Mouse (Mus musculus): ENCODE results near the gene Sdk1. TPM values are rescaled to one million over a fixed set of nuclear protein-coding genes. Genes with fewer than 3 reads are reported as not detected.

Sdk1 gene
- polyA plus RNA-seq (2012; rRNA removed) = 0.71 and 1.1 TPM in 2 replicates

DNA sequence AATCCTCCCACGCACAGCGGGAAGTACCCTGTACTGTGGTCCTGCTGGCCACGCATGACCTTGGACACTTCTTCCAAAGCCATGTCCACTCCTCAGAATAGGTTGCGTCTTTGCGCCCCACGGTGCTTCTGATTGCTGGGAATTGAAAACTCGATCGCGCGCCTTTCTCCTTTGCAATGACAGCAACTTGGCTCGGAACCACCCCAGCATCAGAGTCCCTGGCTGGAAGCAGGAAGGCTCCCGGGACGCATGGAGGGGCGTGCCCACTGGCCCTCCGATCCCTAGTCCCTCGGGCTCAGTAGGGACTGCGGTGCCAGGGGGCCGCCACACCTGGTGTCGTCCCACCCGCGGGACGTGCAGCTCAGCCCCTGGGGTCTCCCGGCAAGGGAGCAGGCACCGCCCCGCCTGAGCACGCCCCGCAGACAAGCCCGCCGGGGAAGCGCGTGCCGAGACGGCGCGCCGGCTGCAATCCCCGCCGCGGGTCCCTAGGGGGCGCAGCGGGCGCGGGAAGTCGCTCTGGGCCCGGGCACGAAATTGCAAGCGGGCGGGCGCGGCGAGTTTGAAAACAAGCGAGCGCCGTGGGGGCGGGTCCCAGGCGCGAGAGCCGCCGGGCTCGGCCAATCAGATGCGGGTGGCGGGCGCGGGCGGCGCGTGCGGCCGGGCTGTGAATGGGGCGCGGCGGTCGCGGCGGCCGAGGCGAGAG, at the start of gene Sdk1:
Gene Sdk1 (plus strand): TSS at position 650 of the 703 bp plus-strand sequence.
- peak; percentile 54 for DNase-seq (ENCODE audit: low read depth, low spot score)
- under 1% methylated on average over 76 of the region's 77 CpGs for WGBS

DNA sequence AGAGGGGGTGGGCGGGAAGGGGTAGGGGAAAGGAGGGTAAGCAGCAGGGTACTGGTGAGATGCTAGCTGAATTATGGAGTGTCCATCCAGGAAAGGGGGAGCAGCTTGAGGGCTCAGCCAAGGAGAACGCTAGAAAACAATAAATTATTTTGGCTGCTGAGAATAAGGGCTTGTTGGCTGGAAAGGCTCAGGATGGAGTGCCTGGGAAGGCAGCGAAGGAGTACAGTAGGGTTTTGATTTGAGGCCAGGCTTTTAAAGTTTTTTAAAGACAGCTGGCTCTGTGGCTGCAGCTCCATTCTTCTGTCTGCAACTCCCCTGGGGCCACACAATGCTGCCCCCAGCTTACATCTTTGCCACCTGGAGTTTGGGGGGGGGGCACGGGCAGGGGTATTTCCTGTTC, 44.0 kb upstream of the Sdk1 start:
- WGBS = 47% methylated on average over 4 of the region's 4 CpGs
- DNase-seq (ENCODE audit: low read depth, low spot score) = no peak

DNA sequence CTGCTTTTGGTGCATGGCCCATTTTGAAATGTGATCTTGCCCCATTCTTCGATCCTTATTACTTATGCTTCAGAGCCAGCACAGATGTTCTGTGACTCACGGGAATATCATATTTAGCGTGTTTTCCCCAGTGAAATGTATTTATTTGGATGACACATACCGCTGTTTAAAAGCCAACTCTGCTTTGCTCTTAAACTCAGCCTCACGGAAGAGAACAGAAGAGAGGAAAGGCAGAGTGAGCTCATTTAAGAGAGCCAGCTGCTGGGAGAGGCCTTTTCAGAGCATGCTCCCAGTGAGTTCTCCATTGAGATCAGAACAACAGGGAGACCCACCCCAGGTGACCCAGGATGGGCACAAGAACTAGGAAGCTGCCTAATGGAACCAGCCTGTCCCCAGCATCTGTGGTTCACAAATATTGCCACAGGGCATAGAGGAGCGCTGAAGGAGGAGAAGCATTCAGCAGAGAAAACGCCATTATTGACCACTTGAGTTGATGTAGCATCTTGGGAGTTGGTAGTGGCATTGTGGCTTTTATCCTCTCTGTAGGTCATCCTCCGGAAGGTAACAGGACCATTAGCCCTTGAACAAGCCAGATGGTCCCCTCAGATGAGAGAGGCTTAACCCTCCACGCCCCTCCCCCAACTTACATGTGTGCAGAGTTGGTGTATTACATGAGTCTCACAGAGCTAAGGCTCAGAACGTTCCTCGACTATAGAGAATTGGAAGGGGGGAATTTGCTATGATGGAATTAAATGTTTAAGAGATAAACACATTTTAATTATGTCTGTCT, 38.8 kb upstream of the Sdk1 start:
- DNase-seq (ENCODE audit: low read depth, low spot score) = no peak
- 74% methylated on average over 11 of the region's 11 CpGs for WGBS

DNA sequence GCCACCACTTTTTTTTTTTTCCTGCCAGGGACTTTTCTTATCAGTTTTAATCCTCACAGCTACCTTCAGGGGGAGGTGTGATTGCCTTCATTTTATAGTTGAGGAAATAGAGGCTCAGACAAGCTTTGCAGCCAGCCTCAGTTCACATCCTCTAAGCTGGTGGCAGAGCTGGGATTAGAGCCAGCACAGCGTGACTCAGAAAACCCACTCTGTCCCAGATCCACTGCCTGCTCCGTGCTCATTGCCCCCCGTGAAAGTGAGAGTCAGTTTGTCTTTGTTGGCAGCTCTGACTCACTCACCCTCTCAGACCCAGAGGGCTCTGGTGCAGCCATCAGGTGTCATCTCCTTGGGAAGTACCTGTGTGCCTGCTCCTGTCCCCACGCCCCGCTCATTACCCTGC, 34.2 kb upstream of the Sdk1 start:
- 36% methylated on average over 5 of the region's 5 CpGs for WGBS
- DNase-seq (ENCODE audit: low read depth, low spot score) = no peak

DNA sequence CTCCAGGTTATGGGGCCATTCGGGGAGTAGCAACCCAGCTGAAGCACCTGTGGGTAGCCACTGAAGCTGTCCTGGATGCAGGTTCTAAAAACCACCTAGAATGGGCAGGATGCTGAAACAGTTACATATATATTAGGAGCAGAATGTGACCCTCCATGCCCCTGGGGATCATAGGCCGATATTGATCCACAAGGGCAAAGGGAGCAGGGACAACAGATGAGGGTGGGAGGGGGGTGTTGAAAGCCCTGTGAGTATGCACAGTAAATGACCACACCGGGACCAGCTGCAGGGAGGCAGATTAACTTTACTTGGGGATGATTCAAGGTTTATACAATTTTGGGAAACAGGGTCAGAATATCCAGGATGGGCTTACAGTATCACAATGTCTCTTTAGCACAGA, 16.0 kb upstream of the Sdk1 start:
- WGBS = 66% methylated on average over 3 of the region's 3 CpGs
- no peak for DNase-seq (ENCODE audit: low read depth, low spot score)

DNA sequence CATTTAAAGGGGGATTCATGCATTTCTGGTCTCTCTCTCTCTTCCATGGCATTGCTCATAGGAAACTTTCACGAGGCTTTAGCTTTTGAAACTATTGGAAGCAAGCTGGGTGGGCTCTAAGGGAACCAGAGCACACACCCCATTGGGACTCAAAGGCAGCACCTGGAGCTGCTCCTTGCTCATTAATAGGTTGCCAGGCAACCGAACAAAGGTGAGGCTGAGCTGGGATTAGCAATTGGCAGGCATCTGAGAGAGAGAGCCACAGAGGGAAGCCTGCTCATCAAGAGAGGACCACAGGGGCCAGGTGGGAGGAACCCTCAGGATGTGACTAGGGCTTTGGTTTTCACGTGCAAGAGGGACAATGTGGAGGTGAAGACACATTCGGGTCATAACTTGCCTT, 7.0 kb upstream of the Sdk1 start:
- WGBS = 32% methylated on average over 4 of the region's 4 CpGs
- DNase-seq (ENCODE audit: low read depth, low spot score) = no peak

DNA sequence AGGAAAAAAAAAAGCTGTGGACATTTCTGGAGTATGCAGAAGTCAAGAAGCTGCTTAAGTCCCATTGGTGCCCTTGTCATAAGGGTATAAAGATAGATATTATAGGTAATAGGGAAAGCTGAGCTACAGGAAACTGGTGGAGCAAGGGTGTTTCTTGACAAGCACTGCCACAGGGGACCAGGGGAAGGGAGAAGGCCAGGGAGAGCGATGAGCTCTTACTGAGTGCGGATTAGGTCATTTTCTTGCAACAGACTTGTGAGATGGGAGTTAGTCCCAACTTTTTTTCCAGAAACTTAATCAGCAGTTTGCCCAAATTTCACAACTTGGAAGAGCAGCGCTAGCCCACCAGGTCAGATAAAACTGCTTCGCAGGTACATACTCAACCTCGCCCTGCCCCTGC, 1.9 kb upstream of the Sdk1 start:
- DNase-seq (ENCODE audit: low read depth, low spot score) = no peak
- 26% methylated on average over 5 of the region's 5 CpGs for WGBS

DNA sequence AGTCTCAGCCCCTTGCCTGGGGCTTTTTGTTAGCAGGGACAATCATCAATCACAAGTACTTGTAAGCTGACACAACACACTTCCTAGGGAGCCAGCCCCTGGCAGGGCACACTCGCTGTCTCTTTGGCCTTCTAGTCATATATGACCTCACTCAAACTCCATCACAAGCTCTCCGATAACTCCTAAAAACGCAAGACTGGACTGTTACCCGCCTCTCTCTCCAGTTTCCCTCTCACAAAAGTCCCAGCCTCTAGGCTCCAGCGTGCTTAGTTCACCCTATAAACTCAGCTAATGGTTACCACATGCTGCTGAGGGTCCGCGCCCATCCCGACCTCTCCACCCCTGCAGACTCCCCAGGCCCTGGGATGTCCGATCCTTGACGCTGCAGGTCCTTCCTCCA, 849 bp upstream of the Sdk1 start:
- 5% methylated on average over 10 of the region's 10 CpGs for WGBS
- DNase-seq (ENCODE audit: low read depth, low spot score) = no peak

DNA sequence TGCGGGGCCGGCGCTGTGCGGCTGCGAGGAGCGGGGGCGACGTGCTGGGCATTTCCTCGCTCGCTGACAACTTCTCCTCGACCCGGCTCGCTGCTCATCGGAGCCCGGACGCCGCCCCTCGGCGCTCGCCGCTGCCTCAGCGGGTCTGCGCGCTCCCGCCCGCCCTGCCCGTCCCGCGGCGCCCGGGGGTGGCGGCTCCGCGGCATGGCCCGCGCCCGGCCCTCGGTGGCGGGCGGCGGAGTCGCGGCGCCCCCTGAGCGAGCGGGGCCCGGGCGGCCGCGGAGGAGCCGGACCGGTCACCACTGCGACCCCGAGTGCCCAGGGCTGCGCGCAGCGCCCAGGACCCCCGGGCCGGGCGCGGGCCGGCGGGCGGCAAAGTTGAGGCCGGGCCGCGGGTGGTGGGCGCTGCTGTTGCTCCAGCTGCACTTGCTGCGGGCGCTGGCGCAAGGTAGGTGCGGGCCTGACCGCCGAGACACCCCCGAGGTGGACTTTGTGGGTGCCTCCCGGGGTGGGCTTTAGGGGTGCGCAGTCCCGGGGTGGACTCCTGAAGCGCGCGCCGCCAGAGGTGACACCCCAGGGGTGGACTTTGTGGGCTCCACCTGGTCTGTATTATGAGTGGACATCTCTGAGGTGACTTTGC, 475 bp downstream of the Sdk1 start:
- DNase-seq (ENCODE audit: low read depth, low spot score) = no peak
- 2% methylated on average over 81 of the region's 82 CpGs for WGBS

DNA sequence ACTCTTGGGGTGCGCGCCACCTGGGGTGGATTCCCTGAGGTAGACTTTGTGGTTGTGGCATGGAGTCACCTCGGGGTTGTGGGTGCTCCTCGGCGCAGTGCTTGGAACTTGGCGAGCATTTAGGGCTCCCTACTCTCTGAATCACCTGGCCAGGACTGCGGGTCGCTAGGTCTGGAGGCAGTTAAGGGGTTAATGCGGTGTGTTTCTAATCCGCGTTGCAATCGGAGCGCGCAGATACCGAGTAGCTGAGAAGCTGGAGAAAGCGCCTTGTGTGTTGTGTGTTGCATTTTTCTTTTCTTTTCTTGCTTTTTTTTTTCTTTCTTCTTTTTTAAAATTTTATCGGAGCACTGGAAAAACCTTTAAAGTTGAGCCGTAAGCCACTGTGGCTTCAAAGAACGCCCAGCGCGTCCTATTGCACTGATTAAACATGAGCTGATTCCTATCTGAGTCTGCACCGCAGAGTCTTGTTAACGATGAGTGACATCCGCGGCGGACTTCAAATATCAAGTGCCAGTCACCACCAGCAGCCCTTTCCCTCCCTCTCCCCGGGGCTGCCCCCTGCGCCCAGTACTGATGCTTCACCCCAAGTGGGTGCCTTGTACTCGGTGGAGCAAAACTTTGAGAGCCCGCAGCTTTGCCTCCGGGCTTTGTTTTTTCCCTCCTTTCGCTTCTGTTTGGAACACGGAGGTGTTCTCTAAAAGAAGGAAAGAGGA, 2.1 kb downstream of the Sdk1 start:
- 5% methylated on average over 33 of the region's 33 CpGs for WGBS
- DNase-seq (ENCODE audit: low read depth, low spot score) = no peak

DNA sequence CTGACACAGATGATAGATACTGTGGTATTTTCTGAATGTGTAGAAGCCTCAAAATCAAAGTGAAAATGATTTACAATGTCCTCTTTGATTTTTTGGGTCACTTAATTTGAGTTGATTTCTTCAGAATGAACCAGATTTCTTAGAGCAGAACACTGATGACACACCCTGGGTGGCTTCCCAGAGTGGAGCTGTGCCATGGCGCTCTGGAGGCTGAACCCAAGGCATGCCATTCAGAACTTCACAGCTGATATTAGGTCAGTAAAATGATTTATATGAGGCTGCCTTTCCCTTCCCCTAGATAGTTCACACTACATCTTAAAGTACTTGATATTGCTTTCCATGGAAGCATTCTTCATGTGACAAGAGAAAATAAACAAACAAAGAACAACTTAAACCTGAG, 23.0 kb downstream of the Sdk1 start:
- DNase-seq (ENCODE audit: low read depth, low spot score) = no peak
- WGBS = 85% methylated on average over 1 of the region's 1 CpGs

DNA sequence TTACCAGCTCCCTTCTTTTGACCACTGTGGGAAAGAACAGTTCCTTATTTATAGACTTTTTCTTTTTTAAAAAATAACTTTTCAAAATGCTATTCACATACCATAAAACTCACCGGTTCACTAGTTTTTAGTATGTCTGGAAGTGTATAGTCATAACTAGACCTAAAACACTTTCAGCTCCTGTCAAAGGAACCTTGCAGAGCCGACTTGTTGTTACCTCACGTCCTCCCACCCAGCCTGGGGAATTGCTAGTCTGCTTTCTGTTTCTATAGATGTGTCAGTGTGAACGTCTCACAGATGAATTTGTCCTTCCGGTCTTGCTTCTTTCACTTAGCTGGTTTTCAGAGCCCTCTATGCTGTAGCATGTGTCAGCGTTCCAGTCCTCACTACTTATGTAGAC, 35.8 kb downstream of the Sdk1 start:
- no peak for DNase-seq (ENCODE audit: low read depth, low spot score)
- WGBS = 76% methylated on average over 6 of the region's 6 CpGs

DNA sequence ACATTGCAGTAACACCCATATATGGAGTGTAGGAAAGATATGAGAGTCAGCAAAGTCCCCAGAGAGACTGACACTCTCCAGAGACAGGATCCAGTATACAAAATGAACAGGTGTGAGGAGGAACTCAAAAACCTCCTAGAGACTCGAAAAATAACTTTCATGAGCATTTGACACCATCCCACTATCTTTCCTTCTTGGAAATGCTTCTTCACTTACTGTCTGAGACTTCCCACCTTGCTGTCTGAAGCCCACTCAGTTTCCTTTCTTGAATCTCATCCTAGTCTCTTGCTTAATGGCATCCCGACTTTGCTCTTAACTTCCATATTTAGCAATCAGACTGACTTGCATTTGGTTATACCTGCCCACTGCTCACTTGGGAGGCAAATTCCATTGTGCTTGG, 40.5 kb downstream of the Sdk1 start:
- WGBS = 68% methylated on average over 2 of the region's 2 CpGs
- DNase-seq (ENCODE audit: low read depth, low spot score) = no peak

DNA sequence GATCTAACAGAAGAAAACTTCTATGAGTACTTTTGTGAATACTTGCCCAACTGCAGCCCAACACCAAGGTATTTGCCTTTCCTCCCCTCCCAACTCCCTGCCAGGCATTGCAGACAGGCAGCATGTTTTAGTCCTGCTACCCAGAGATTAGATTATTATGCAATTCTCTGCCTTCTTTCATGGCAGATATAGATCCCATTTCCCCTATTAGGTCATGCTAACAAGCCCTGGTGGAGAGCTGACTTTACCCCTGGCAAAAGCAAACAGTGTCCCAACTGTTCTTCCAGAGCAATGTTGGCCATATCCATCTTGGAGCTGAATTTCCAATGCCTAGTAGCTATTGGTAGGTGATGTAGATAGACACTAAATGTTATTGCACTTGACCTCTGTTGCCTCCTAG, 48.3 kb downstream of the Sdk1 start:
- DNase-seq (ENCODE audit: low read depth, low spot score) = no peak

DNA sequence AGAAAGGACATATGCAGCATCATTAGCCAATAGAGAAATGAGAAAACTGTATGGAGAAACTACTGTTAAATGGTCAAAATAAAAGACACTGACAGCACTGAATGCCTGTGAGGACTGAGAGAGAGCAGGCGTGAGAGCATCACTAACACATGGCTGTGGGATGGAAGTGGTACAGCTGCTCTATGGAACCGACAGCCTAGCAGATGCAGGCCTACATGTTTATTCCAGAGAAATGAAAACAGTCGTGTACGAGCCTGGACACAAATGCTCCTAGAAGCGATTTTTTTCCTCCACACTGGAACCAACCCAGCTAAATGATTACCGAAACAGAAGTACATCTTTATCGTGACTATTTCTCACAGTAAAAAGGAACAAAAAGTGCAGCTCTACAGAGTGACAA, 54.0 kb downstream of the Sdk1 start:
- DNase-seq (ENCODE audit: low read depth, low spot score) = no peak
- WGBS = 77% methylated on average over 7 of the region's 7 CpGs

DNA sequence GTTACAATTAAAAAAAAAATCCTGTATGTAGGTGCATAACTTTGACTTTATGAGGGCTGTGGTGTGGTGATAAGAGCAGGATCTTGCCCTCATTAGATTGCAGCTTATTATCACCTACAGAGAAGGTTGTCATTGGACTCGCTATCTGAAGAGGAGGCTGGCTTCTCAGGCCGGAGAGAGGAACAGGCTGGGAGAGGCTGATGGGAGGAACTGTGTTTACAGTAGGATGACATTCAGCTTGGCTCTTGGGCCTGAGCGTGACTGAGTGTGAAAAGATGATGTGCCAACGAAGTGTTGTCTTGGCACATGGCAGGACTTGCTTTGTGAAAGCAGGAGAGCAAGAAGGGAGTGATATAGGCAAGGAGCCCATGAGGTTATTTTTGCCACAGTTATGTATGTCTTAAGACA, 61.0 kb downstream of the Sdk1 start:
- WGBS = 19% methylated on average over 4 of the region's 4 CpGs
- DNase-seq (ENCODE audit: low read depth, low spot score) = peak; percentile 25

DNA sequence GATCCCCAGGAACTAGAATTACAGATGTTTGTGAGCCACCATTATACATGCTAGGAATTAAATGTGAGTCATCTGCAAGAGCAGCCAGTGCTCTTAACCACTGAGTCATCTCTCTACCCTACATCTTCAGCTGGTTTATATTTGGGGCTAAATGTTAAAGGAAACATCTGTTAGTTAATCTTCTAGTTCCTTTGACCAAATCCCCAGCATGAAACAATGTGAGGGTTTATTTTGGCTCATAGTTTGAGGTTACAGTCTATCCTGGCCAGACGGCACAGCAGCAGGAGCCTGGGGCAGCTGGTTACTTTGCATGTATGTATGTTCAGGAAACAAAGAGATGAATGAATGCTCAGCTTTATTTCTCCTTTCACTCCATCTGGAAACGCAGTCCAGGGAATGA, 62.5 kb downstream of the Sdk1 start:
- 46% methylated on average over 2 of the region's 2 CpGs for WGBS
- no peak for DNase-seq (ENCODE audit: low read depth, low spot score)

DNA sequence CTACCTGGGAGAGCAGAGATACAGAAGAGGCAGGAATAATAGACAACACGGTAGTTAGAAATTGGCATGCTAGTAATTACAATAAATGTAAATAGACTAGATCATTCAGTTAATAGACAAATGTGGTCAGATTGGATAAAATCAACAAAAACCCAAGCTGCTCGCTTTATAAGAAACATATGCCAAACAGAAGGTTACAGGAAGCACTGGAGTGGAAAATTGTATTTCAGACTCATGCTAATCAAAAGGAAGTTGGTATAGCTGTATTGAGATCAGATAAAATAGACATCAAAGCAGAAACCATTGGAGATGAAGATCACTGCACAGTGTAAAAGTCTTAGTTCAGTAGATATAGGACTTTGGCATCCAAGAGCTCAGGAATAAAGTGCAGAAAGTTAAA, 63.4 kb downstream of the Sdk1 start:
- DNase-seq (ENCODE audit: low read depth, low spot score) = no peak
- 73% methylated on average over 2 of the region's 2 CpGs for WGBS

DNA sequence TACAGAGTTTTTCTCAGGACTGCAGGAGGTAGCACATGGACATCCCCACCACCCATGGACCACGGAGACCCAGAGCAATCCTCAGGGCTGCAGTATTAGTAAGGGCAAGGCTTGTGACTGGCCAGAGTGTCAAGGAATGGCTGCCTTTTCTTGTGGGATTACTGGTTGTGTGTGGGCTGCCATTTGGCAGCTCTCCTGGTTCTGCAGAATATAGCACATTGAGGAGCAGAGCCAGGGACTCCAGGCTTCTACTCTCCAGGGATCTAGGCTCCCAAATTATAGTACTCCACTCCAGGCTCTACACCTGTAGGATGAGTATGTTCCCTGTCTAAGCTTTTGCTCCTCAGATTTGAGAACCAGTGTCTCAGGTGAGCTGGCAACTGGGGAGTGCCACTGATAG, 69.4 kb downstream of the Sdk1 start:
- DNase-seq (ENCODE audit: low read depth, low spot score) = no peak
- WGBS = 67% methylated on average over 1 of the region's 1 CpGs

DNA sequence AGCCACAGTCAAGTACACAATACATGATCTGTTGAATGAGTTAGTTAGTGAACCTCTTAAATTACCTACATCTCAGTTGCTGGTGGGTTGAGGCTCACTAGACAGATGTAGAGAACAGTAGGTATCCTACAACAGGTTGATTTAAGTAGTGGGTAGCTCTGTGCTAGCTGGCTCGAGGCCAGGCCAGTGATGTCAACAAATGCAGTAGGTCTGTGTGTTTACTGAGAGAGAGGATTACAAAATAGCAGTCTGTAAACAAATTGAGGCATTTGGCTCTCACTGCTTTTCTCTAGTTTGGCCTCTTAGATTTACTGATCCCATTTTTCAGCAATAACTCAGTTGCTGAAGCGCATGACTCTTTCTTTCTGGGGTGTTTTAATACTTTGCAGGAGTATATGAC, 70.5 kb downstream of the Sdk1 start:
- WGBS = 47% methylated on average over 2 of the region's 2 CpGs
- DNase-seq (ENCODE audit: low read depth, low spot score) = no peak

All from large intestine, adult 2 months (tissue).